Mouse (Mus musculus) liver, embryonic 16.5 days (tissue): Measurements from ENCODE around the gene Agtr1a. TPM values are rescaled to one million over a fixed set of nuclear protein-coding genes. Genes with fewer than 3 reads are reported as not detected.
A peak's percentile ranks its signal among the peaks of the same experiment; 100 is the strongest.

Experiments used
- ATAC-seq: fragments of 200-750 bp; cut with Nextera tagmentation; 2 replicates; pipeline ENCODE4 v1.8.0; 2017; ENCODE audit warnings: low read depth, mild to moderate bottlenecking, moderate number of reproducible peaks, moderate library complexity
- H3K27ac ChIP-seq: fragments of 300-500 bp; sonication (generic); 2 replicates; pipeline ENCODE4 v1.5.1; 2014; ENCODE audit warnings: mild to moderate bottlenecking, low read length
- H3K27me3 ChIP-seq: fragments of 300-500 bp; sonication (generic); 2 replicates; pipeline ENCODE4 v1.6.1; 2014; ENCODE audit warnings: low read depth, low read length, mixed read lengths; ENCODE audit not compliant: control insufficient read depth, insufficient read depth
- H3K36me3 ChIP-seq: fragments of 300-500 bp; sonication (generic); 2 replicates; pipeline ENCODE4 v1.6.1; 2014; ENCODE audit warnings: mild to moderate bottlenecking; ENCODE audit not compliant: control insufficient read depth, insufficient read depth
- H3K4me1 ChIP-seq: fragments of 300-500 bp; sonication (generic); 2 replicates; pipeline ENCODE4 v1.6.1; 2014; ENCODE audit warnings: low read depth, low read length, mixed read lengths; ENCODE audit not compliant: control insufficient read depth
- H3K4me2 ChIP-seq: fragments of 300-500 bp; sonication (generic); 2 replicates; pipeline ENCODE4 v1.6.1; 2014; ENCODE audit warnings: low read depth, low read length, mixed read lengths
- H3K4me3 ChIP-seq: fragments of 300-500 bp; sonication (generic); 2 replicates; pipeline ENCODE4 v1.5.1; 2014; ENCODE audit warnings: low read depth, mild to moderate bottlenecking, low read length
- H3K9ac ChIP-seq: fragments of 300-500 bp; sonication (generic); 2 replicates; pipeline ENCODE4 v1.6.1; 2014; ENCODE audit warnings: low read depth, low read length
- H3K9me3 ChIP-seq: fragments of 300-500 bp; sonication (generic); replicated peaks from 2 replicates; pipeline ENCODE4 v1.6.1; 2016; ENCODE audit warnings: low read length; ENCODE audit not compliant: control insufficient read depth
- WGBS: fragments of 180-500 bp; shearing (Covaris S2); extraction: QIAGEN DNeasy Blood & Tissue Kit; methylation state at CpG from one replicate; pipeline ENCODE4 v1.1.7; 2014; ENCODE audit not compliant: insufficient replicate concordance; 5-methylcytosine and 5-hydroxymethylcytosine counted together
- polyA plus RNA-seq: library from polyadenylated mRNA; unstranded; fragments of >200 nt; fragmentation: Nextera tagmentation; extraction: Ambion mirVana; gene quantifications from 2 replicates; pipeline ENCODE4 v1.2.1, GENCODE M21; 2015

Agtr1a gene
- polyA plus RNA-seq, 1 experiment from 2014 or later = 19.5 TPM

GRCm38 (mm10) chr13:30338576-30338975 lies 2.3 kb downstream of the Agtr1a start:
- Histone ChIP-seq H3K4me2 (peak overlapping the region; percentile 8), H3K4me3 (0 out of 2 replicates have a peak overlapping the region, but pooled peaks have one; percentile 6), H3K4me1 (no peaks in the 10 kb centered on the region; the same call in 1 of the 2 replicates), H3K27me3 (no peaks in the 10 kb centered on the region), H3K9ac (no peak overlapping the region), H3K36me3 (no peaks in the 10 kb centered on the region), H3K27ac (no peak overlapping the region; the same call in 1 of the 2 replicates), H3K9me3 (no peaks in the 10 kb centered on the region)
- no peak for ATAC-seq
- WGBS = 52% methylated on average over 5 of the region's 5 CpGs

- H3K4me2 ChIP-seq = no peak overlapping the region
- WGBS = 65% methylated on average over 8 of the region's 8 CpGs
- no peak overlapping the region for H3K9ac ChIP-seq
Measured at GRCm38 (mm10) chr13:30339927-30340326, 3.7 kb downstream of the Agtr1a start.

GRCm38 (mm10) chr13:30341987-30342898 lies 6.0 kb downstream of the Agtr1a start:
- no peak for ATAC-seq

More at GRCm38 (mm10) chr13:30339927-30340326, 3.7 kb downstream of the Agtr1a start:
- Histone ChIP-seq H3K4me1 (no peaks in the 10 kb centered on the region; the same call in 1 of the 2 replicates), H3K9me3 (no peaks in the 10 kb centered on the region), H3K36me3 (no peaks in the 10 kb centered on the region), H3K4me3 (no peak overlapping the region), H3K27me3 (no peaks in the 10 kb centered on the region), H3K27ac (no peak overlapping the region)
- no peak for ATAC-seq

GRCm38 (mm10) chr13:30345427-30345913 lies 9.2 kb downstream of the Agtr1a start:
- ATAC-seq = no peak
- no peaks in the 10 kb centered on the region for H3K9me3 ChIP-seq
- H3K27me3 ChIP-seq = no peaks in the 10 kb centered on the region
- no peak overlapping the region for H3K4me3 ChIP-seq
- H3K4me2 ChIP-seq = no peak overlapping the region
- H3K9ac ChIP-seq = no peak overlapping the region
- peak overlapping the region; percentile 7; the same call in 1 of the 2 replicates for H3K27ac ChIP-seq
- 62% methylated on average over 11 of the region's 11 CpGs for WGBS
- H3K4me1 ChIP-seq = no peaks in the 10 kb centered on the region
- no peaks in the 10 kb centered on the region for H3K36me3 ChIP-seq

More at GRCm38 (mm10) chr13:30341987-30342898, 6.0 kb downstream of the Agtr1a start:
- Histone ChIP-seq H3K27ac (no peak overlapping the region), H3K4me2 (no peak overlapping the region), H3K9ac (no peak overlapping the region), H3K27me3 (no peaks in the 10 kb centered on the region), H3K4me3 (no peak overlapping the region), H3K9me3 (no peaks in the 10 kb centered on the region), H3K36me3 (no peaks in the 10 kb centered on the region), H3K4me1 (no peaks in the 10 kb centered on the region; the same call in 1 of the 2 replicates)
- 72% methylated on average over 19 of the region's 19 CpGs for WGBS

- H3K4me1 ChIP-seq = no peaks in the 10 kb centered on the region
- H3K4me3 ChIP-seq = no peak overlapping the region
- H3K9ac ChIP-seq = no peak overlapping the region
- peak overlapping the region; percentile 71 for H3K27ac ChIP-seq
- H3K9me3 ChIP-seq = no peaks in the 10 kb centered on the region
- H3K36me3 ChIP-seq = no peaks in the 10 kb centered on the region
- WGBS = 56% methylated on average over 4 of the region's 4 CpGs
- no peaks in the 10 kb centered on the region for H3K27me3 ChIP-seq
- H3K4me2 ChIP-seq = no peak overlapping the region; the same call in 1 of the 2 replicates
- peak; percentile 80 for ATAC-seq
Measured at GRCm38 (mm10) chr13:30346881-30347280, 10.6 kb downstream of the Agtr1a start.

- ATAC-seq = no peak
- Histone ChIP-seq H3K4me3 (no peak overlapping the region), H3K4me2 (no peak overlapping the region), H3K36me3 (no peaks in the 10 kb centered on the region), H3K9me3 (no peaks in the 10 kb centered on the region), H3K27me3 (no peaks in the 10 kb centered on the region), H3K4me1 (no peaks in the 10 kb centered on the region), H3K27ac (no peak overlapping the region), H3K9ac (no peak overlapping the region)
Measured at GRCm38 (mm10) chr13:30348306-30348705, 12.1 kb downstream of the Agtr1a start.

- Histone ChIP-seq H3K27me3 (no peaks in the 10 kb centered on the region), H3K36me3 (no peaks in the 10 kb centered on the region), H3K27ac (no peak overlapping the region), H3K4me1 (no peaks in the 10 kb centered on the region; the same call in 1 of the 2 replicates), H3K4me3 (no peak overlapping the region), H3K4me2 (no peak overlapping the region), H3K9me3 (no peaks in the 10 kb centered on the region), H3K9ac (no peak overlapping the region)
- ATAC-seq = no peak
- 61% methylated on average over 13 of the region's 13 CpGs for WGBS
Measured at GRCm38 (mm10) chr13:30351966-30352365, 15.7 kb downstream of the Agtr1a start.

- Histone ChIP-seq H3K27me3 (no peaks in the 10 kb centered on the region), H3K4me1 (no peaks in the 10 kb centered on the region; the same call in 1 of the 2 replicates), H3K9me3 (no peaks in the 10 kb centered on the region), H3K36me3 (no peaks in the 10 kb centered on the region), H3K4me2 (no peak overlapping the region), H3K4me3 (no peak overlapping the region), H3K27ac (peak overlapping the region; percentile 33; the same call in 1 of the 2 replicates), H3K9ac (no peak overlapping the region)
- ATAC-seq = no peak
- 72% methylated on average over 6 of the region's 6 CpGs for WGBS
Measured at GRCm38 (mm10) chr13:30354991-30355580, 18.8 kb downstream of the Agtr1a start.
